Mouse (Mus musculus) myocyte (in vitro differentiated cells): Measurements from ENCODE around the gene Fam131c.

Experiments used
- CEBPB ChIP-seq: IDR thresholded peaks from 2 replicates; pipeline ENCODE4 v1.6.1; 2011; ENCODE audit warnings: mild to moderate bottlenecking, moderate library complexity; ENCODE audit not compliant: poor library complexity, insufficient read depth, severe bottlenecking
- MAX ChIP-seq: IDR thresholded peaks from one replicate; pipeline ENCODE4 v1.6.1; 2011; ENCODE audit warnings: low read depth, mild to moderate bottlenecking, control low read depth
- POLR2AphosphoS2 ChIP-seq: IDR thresholded peaks from one replicate; pipeline ENCODE4 v1.6.1; 2011; ENCODE audit warnings: low read depth, control low read depth; ENCODE audit not compliant: insufficient read length
- USF1 ChIP-seq: IDR thresholded peaks from one replicate; pipeline ENCODE4 v1.6.1; 2011; ENCODE audit warnings: low read depth, mild to moderate bottlenecking, control low read depth, moderate library complexity

DNA sequence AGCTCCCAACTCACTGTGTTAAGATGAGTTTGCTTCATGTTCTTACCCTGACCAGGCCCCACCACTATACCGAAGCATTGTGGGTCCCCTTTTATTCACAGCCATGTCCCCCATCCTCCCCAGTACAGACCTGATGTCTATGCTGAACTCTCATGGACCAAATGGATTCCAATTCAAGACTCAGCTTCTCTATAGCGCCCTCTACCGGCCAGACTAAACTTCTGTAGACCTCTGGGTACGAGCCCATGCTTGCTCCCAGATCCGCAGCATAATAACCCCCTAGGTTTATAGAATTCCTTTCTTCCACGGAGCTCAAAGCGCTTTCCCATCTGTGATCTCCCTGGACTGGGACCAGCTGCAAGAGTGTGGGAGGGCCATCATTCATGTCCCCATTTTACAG, 7.2 kb upstream of the Fam131c start:
- TF ChIP-seq MAX = no peak
- TF ChIP-seq USF1 = no peak
- no peak for TF ChIP-seq CEBPB
- TF ChIP-seq POLR2AphosphoS2 = no peak
